Mouse (Mus musculus) regulatory T cell (primary cell): ENCODE measurements around the gene Cep95.
"Not testable (repeated sequence)": the region's sequence is repeated elsewhere in the genome, so short reads cannot be mapped to it uniquely, and the experiment has no call there.

ENCODE experiments used
- in situ Hi-C: fragments of 300-600 bp; cut with MboI, MseI; formaldehyde crosslinking; loops from one replicate; pipeline ENCODE4 v1.15.1; 2025; ENCODE audit warnings: high pct_unique_total_duplicates

Cep95 gene

GRCm38 (mm10) chr11:106788775-106789459 is at the start of gene Cep95, which contains the start of gene Ddx5:
Gene Cep95 (plus strand): TSS chr11:106789252.
Gene Ddx5 (minus strand): TSS chr11:106789185.
- in situ Hi-C loops: no loop called here

- in situ Hi-C loops: loop anchor here (5.0 kb wide), 1 partner anchor 93 kb away; no protein-coding TSS in a partner anchor
These were observed 48.3 kb upstream of the Cep95 start for GRCm38 (mm10) chr11:106740724-106741123.

- in situ Hi-C loops: loop anchor here (5.0 kb wide), 1 partner anchor 94 kb away; no protein-coding TSS in a partner anchor
These were observed 47.8 kb upstream of the Cep95 start for GRCm38 (mm10) chr11:106741232-106741631.

- in situ Hi-C loops: loop anchor here (5.0 kb wide), 1 partner anchor 95 kb away; no protein-coding TSS in a partner anchor
These were observed 47.2 kb upstream of the Cep95 start for GRCm38 (mm10) chr11:106741826-106742225.

GRCm38 (mm10) chr11:106742388-106742841 is 46.6 kb upstream of the Cep95 start:
- in situ Hi-C loops: loop anchor here (5.0 kb wide), 1 partner anchor 95 kb away; no protein-coding TSS in a partner anchor

- in situ Hi-C loops: loop anchor here (5.0 kb wide), 1 partner anchor 98 kb away; no protein-coding TSS in a partner anchor
These were observed 44.1 kb upstream of the Cep95 start for GRCm38 (mm10) chr11:106744949-106745348.

GRCm38 (mm10) chr11:106749557-106750120 is 39.4 kb upstream of the Cep95 start:
- in situ Hi-C loops: not testable (repeated sequence)

- in situ Hi-C loops: no loop called here
These were observed 38.8 kb upstream of the Cep95 start, which contains the start of gene Pecam1 for GRCm38 (mm10) chr11:106750121-106750751. Gene Pecam1 (minus strand): TSS chr11:106750628.

GRCm38 (mm10) chr11:106751039-106752018 is 37.7 kb upstream of the Cep95 start, which contains the start of gene Milr1:
Gene Milr1 (plus strand): TSS chr11:106751226.
- in situ Hi-C loops: no loop called here

- in situ Hi-C loops: no loop called here
These were observed 36.9 kb upstream of the Cep95 start for GRCm38 (mm10) chr11:106752103-106752502.

- in situ Hi-C loops: no loop called here
These were observed 35.7 kb upstream of the Cep95 start for GRCm38 (mm10) chr11:106753314-106753713.

GRCm38 (mm10) chr11:106755583-106755982 is 33.5 kb upstream of the Cep95 start:
- in situ Hi-C loops: no loop called here

GRCm38 (mm10) chr11:106759028-106759427 is 30.0 kb upstream of the Cep95 start:
- in situ Hi-C loops: no loop called here

- in situ Hi-C loops: no loop called here
These were observed 28.5 kb upstream of the Cep95 start for GRCm38 (mm10) chr11:106760511-106760910.

GRCm38 (mm10) chr11:106762139-106762799 is 26.8 kb upstream of the Cep95 start:
- in situ Hi-C loops: no loop called here

- in situ Hi-C loops: no loop called here
These were observed 26.3 kb upstream of the Cep95 start for GRCm38 (mm10) chr11:106762800-106763185.

GRCm38 (mm10) chr11:106766611-106767162 is 22.4 kb upstream of the Cep95 start:
- in situ Hi-C loops: no loop called here

GRCm38 (mm10) chr11:106767516-106767915 is 21.5 kb upstream of the Cep95 start:
- in situ Hi-C loops: no loop called here

GRCm38 (mm10) chr11:106770195-106770974 is 18.7 kb upstream of the Cep95 start:
- in situ Hi-C loops: no loop called here
